Mouse (Mus musculus): ENCODE measurements around the gene Epha1.

Epha1 gene

DNA sequence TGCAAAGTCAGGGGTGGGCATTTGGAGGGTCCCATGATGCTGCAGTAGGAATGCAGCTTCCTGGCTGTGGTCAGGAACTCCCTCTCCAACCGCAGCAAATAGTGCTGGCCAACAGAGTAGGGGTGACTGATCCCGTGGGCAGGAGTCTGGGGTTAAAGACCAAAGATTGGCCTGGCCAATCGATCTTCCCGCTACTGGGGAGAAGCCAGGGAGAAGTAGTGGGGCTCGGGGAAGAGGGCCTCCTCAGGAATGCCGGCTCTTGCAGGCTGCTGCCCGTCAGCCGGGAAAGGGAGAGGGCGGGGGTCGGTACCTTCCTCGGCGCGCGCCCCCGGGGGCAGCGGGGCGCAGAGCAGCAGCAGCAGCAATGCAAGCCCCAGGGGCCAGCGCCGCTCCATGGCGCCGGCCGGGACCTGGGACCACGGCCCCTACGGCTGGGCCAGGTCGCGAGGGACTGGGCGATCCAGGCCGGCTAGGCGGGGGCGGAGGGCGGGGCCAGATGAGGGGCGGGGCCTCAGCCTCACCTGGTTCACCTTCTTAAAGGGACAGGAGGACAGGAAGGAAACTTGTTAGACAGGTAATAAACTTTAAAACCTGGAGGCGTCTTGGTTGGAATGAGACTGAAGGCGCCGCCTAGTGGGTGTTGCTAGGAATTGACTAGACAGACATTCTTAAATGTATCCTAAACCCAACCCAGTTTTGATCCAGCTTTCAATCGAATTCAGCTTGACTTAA lies at the start of gene Epha1:
Gene Epha1, minus strand, starts transcription at position 453 of the 732 bp plus-strand sequence.
- DNase-seq (ENCODE audit: inconsistent age in 2 of 2, low spot score in 1 of 2) = peak; percentile 57 to 82

DNA sequence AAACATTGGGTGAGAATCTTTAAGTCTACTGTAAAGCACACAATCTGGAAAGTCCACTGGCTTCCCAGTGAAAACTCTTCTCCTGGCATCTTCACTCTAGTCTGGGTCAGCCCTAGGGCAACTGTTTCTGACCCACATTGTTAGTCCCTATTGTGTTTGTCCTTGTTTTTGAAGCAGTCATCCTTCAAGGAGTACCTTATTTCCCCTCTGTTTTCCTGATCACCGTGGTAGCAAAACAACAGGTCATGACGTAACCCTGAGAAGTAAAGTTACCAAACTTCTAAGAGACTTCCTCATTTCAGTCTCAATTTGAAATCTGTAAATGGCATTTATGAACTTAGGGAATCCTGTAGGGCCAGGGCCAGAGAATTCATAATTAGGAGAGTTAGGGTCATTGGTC lies 48.4 kb upstream of the Epha1 start:
- peak in 1 of 2 experiments; percentile 48 for DNase-seq (ENCODE audit: inconsistent age in 2 of 2, low spot score in 1 of 2)

DNA sequence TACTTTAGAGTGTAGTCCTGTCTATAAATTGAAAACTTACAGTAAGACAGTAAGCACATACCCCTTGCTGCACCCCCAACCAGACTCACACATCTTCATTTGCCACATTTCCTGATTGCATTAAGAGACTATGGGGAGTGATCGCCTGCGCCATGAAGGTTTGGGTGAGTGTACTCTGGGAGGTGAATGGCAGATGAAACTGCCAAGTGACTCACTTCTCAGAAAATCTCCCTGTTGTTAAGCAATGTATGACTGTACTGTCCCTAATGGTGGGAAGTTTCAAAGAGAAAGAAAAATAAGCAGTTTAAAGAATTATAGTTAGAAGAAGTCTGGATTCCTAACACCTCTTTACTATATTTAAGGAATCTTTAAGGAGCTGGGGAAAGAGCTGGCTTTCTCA lies 46.4 kb upstream of the Epha1 start:
- DNase-seq (ENCODE audit: inconsistent age in 2 of 2, low spot score in 1 of 2) = peak; percentile 32 to 80

DNA sequence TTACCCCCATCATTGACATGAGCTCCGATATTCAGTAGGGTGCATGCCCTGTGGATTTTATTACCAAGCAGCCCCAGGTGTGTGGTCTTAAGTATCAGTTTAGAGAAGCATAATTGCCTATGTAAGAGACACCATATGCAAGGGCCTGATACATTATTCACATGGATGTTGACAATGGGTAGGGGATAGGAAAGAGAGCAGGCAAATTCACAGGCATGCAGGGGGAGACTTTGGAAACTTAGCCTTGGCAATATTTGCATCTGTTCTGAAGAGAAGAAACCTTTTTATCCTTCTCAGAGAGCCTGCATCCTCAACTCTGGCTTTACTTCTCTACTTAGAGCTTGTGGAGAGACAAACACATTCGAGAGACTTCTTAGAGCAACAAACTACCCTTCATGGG lies 32.1 kb upstream of the Epha1 start, which contains the start of gene Tas2r135:
Gene Tas2r135, plus strand, starts transcription at position 301 of the 400 bp plus-strand sequence.
- DNase-seq (ENCODE audit: inconsistent age in 2 of 2, low spot score in 1 of 2) = no peak

DNA sequence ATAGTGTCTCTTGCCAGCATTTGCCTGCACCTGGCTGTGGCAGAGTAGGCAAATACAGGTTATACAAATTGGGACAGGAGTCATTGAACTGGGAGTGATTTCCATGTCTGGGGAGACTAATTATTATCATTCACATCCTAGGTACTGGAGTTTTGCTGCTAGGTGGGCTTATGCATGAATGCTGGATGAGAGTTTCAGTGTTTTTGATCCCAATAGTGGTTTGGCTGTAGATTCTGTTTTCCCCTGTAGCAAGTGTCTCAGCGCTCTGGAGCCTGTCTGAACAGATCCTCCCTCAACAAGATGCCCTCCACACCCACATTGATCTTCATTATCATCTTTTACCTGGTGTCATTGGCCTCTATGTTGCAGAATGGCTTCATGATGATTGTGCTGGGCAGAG lies 26.9 kb upstream of the Epha1 start, which contains the start of gene Tas2r143:
Gene Tas2r143, plus strand, starts transcription at position 301 of the 400 bp plus-strand sequence.
- no peak for DNase-seq (ENCODE audit: inconsistent age in 2 of 2, low spot score in 1 of 2)

DNA sequence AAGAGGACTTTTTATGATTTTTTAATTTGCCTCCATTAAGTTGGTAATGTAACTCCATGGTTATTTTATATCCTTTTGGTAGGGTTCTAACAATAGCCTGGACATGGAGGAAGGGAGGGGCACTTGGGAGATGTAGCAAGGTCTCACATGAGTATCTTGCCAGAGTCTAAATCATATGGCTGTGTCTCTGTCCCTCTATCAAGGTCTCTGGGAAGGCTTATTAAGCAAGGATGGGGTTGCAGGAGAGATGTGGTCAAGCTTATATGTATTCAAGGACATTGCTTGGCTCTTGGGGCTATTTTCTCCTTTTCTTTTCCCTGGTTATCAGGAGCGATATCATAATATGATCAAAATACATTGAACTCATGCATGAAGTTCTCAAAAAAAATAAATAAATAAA lies 25.9 kb upstream of the Epha1 start:
- DNase-seq (ENCODE audit: inconsistent age in 2 of 2, low spot score in 1 of 2) = peak in 1 of 2 experiments; percentile 69

DNA sequence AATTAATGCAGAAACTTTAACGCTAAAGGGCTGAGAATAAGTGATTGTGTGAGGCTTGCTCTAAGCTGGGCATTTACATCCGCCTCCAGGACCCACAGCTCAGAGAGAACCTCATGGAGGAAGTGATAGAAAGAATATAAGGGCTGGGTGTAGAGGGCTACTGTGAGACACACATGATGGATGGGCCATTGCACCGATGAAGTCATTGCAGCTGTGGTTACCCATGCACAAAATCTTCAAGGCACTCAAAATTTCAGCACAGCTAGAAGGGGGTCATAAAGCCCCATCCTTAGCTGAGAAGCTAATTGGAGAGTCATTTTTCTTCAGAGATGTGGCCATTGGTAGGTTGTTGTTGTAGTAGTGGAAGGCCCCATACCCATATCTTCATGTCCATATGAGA lies 25.2 kb upstream of the Epha1 start:
- peak; percentile 38 to 78 for DNase-seq (ENCODE audit: inconsistent age in 2 of 2, low spot score in 1 of 2)

DNA sequence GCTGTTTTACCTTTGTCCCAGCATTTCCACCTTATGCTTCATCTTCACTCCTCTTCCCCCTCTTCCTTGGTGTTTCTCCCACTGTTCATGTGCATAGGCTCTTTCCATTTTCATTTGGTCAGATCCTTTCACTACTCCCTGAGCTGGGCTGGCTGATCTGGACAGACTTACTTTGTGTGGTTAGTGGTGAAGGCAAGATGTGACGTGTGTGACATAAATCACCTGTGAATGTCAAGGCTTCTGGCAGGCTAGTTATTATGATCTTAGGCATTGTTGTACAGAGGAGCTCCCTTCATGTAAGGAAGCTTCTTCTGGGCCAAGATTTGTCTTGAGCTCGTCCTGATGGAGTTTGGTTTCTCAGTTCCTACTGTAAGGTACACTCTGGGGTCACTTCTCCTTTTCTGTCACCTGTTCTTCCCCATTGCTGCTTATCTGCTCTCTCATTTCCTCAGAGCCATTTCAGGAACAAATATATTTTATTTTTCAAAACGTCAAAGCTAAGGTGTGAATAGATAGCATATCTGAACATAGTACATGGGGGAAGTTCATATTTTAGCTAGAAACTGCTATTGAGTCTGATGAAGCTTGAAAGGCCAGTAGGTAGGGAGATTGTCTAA lies 24.1 kb upstream of the Epha1 start:
- peak; percentile 79 to 91 for DNase-seq (ENCODE audit: inconsistent age in 2 of 2, low spot score in 1 of 2)

DNA sequence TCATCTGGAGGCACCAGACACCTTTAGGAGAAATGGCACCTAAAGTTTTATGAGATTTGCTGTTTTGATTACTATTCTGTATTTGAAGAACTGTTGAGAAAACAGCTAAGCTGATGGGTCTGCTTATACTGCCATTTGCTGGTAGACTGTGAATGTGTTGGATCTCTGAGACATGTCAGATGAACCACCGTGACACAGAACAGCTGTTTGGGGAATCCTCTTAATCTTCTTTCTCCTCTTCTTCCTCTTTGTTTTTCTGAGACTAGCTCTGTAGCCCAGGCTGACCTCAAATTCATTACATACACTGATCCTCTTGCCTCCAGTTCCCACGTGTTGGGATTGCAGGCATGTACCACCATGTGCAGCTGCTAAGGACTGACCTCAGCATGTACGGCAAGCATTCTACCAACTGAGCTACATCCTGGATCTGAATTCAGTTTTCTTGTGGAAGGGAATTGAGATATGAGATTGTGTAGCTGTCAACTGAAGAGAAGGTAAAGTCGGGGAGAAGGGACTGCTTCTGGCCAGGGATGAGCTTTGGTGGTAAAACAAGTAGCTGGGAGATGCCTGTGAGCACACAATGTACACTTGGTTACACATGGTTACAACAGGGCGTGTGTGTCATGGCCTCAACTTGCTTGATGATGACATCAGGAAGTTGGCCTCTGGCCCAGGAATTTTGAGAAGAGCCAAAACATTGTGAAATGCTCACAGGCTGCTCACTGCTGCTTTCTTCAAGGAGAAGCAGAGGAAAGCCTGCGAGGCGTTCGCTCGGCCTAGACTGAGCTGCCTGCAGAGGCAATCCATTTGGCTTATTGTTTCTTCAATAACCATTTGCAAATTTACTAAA lies 23.1 kb upstream of the Epha1 start:
- peak; percentile 95 to 98 for DNase-seq (ENCODE audit: inconsistent age in 2 of 2, low spot score in 1 of 2)

DNA sequence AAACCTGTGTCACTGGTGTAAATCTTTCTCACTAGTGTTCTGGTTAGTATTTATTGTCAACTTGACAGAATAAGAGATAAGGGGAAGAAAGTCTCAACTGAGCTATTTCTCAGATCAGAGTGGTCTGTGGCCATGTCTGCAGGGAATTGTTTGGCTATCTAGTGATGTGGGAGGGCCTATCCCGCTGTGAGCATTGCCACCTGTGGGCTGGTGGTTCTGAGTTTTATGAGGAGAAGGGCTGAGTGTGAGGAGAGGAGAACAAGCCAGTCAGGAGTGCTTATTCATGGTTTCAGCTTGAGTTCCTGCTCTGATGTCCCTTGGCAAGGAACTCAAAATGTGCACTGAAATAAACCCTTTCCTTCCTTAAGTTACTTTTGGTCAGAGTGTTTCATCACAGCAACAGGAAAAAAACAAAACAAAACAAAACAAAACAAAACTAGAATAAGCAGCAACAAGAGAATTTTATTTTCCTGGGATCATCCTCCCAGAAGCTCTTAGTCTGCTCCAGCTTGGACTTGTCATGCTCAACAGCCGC lies 18.8 kb upstream of the Epha1 start:
- DNase-seq (ENCODE audit: inconsistent age in 2 of 2, low spot score in 1 of 2) = no peak

DNA sequence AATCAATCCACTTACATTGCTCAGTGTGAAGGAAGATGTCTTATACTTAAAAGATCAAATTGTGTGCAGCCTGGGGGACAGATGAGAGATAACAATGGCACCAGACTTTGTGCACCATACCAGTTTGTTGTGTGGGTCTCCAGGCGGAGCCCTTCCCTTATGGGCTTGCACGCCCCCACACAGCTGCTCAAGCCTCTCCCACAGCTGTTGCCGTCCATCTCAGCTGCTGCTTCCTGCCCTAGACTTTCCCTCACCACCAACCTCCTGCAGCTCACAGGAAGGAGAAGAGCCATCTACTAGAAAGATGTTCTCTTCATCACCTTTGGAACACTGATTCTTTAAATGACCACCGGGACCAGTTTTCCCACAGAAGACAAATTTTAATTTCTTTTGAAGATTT lies 12.6 kb upstream of the Epha1 start:
- DNase-seq (ENCODE audit: inconsistent age in 2 of 2, low spot score in 1 of 2) = peak in 1 of 2 experiments; percentile 22

DNA sequence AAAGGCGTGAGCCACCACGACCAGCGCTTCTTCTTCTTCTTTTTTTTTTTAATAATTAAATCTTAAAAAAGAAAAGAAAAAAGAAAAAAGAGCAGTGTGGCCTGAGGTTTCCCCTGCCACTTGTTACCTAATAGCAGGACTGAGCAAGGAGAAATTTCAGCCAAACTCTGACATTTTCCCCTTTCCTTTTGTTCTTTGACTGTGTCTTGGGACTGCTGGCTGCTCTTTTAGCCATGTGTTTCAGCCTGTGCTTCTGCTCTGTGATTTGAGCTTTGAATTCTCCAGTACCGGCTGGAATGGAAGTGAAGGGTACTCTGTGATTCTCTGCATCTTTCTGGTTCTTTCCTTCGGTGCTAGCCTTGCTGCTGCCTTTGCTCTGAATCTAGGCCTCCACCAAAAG lies 10.3 kb upstream of the Epha1 start:
- no peak for DNase-seq (ENCODE audit: inconsistent age in 2 of 2, low spot score in 1 of 2)

DNA sequence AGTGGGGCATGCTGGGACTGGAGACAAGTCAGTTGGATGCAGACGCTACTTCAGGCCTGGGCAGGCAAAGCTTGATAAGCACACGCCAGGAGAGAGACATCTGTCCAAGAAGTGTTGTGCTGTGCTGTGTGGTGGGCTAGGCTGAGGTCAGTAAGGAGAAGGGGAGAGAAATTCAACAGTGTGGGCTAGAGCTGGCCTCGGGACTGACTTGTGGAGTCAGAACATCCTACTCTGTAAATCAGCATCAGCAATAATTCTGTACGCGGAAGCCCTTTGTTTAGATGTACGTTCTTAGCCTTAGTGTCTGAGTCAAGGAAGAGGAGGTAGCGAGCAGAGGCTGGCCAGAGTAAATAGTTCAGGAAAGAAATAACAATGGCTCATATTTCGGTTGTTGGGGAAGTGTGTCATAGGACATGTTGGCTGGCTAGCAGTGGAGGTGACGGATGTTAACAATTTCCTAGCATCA lies 8.9 kb upstream of the Epha1 start:
- DNase-seq (ENCODE audit: inconsistent age in 2 of 2, low spot score in 1 of 2) = no peak

DNA sequence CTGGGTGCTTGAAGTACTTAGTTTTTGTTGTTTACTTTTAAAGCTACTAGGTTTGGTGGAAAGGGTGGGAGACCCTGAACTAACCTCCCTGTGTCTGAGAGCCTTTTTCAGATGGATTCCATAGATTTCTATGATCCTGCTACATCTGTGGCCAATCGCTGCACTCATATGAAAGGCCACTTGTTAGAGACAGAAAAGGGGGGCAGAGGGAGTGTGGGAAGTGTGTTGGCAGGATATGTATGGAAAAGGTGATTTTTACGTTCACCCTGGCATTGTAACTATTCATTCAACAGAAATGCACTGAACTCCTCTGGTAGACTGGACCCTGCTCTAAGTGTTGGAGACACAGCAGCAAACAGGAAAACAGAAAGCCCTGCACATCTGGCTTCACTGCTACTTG lies 8.2 kb upstream of the Epha1 start:
- no peak for DNase-seq (ENCODE audit: inconsistent age in 2 of 2, low spot score in 1 of 2)

DNA sequence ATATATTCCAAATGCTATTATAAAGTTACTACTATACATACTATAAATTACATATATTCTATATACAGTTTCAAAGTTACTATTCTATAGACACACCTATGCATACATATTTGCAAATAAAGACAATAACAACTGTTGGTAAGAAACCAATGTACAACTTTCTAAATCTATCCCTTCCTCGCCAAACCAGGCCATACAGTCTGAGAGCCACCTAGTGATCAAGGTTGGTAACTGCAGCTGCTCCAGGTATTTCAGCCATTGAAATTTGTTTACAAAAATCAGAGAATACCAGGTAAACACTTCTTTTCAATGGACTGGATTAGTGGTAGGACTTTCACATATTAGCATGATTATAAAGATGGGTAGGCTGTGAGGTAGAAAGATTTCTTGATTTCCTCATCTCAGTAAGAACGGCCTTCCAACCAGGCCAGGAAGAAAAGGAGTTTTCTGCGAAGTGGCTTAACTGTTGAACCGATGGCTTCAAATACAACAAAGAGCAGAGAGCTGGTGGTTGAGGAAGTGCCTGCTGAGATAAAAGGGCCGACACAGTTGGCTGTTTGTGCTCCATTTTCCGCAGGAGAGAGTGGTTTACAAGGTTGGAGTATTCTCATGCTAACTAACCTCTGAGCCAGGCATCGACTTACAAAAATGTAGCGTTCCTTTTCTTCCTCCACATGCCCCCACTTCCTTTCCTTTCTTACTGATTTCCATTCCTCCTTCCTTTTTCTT lies 7.5 kb upstream of the Epha1 start:
- DNase-seq (ENCODE audit: inconsistent age in 2 of 2, low spot score in 1 of 2) = peak in 1 of 2 experiments; percentile 75

DNA sequence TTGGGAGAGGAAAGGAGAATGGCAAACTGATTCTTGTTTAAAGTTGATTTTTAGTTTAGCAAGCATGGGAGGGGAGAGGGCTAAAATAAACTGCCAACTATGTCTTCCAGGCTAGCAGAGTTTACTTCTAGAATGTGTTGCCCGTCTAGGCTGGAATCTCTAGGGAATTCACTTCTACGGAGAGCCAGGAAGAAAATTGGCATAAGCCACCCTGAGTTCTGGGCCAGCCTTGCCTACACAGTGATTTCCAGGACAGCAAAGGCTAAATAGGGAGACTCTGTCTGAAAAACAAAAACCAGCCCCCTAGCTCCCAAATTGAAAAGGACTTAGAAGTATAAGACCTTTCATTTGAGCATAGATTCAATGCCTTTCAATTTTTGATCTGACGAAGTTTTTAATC lies 6.5 kb upstream of the Epha1 start:
- no peak for DNase-seq (ENCODE audit: inconsistent age in 2 of 2, low spot score in 1 of 2)

DNA sequence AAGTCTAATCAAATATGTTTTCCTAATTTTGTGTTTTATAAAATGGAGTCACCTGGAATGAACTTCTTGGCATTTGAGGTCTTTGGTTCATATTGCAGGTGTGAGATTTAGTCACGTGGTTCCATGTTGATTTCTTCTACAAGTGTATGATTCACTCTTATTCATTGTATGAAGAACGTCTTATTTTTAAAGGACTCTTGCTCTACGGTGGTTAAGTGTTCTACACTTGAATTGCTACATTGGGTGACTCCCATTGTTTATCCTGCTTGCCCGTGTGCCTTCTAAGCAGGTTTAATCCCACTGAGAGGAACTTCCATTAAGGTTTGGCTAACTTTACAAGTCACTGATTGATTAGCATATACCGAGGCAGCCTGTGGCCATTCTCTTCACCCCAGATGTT lies 4.2 kb upstream of the Epha1 start:
- DNase-seq (ENCODE audit: inconsistent age in 2 of 2, low spot score in 1 of 2) = no peak

DNA sequence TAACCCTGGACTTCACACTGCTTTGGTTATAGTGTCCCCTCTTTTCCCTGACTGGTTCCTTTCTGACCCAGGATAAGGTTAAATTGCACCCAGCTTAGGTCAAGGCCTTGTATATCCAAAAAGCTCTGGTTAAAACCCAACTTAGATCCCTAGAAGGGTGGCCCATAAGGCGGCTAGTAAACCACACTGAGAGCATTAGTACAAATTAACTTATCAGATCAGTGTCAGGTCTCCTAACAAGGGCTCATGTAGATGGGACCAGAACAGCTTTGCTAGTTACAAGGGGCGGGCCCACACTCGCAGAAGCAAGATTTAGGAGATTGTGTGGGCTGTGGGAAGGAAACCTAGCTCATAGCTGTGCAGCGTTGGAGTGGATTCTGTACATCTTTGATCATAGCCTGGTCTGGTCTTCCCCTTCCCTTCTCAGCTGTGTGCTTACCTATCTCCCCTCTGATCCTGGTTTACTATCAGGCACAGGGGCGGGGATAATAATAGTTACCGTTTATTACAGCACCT lies 3.5 kb upstream of the Epha1 start:
- DNase-seq (ENCODE audit: inconsistent age in 2 of 2, low spot score in 1 of 2) = no peak

DNA sequence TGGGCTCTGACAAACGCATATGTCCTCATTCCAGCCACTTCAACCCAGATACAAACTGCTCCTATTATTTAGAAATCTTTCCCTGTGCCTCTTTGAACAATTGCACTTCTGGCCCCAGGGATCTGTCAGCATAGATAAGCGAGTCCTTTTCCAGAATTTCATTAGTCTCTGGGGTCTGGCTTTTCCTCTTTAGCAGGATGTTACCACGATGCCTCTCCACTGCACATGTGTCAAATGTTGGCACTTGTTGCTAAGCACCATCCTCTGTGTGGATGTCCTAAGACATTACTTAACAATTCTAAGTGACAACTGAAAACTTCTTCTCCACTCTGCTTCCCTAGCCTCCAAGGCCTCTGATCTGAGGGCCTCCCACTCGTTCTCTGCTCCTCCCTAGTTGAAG lies 2.9 kb upstream of the Epha1 start:
- no peak for DNase-seq (ENCODE audit: inconsistent age in 2 of 2, low spot score in 1 of 2)

DNA sequence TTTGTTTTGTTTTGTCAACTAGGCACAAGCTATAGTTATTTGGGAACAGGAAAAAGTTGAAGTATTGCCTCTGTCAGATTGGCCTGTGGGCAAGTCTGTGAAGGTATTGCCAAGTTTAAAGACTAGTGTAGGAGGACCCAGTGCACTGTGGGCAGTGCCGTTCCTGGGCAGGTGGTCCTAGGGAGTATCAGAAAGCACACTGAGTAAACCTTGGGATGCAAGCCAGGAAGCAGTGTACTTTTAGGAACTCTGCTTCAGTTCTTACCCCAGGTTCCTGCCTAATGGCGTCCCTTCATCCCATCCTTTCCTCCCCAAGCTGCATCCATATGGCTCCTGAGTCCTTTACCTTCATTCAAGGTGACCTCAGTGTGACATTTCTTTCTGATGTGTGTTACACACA lies 2.1 kb upstream of the Epha1 start:
- no peak for DNase-seq (ENCODE audit: inconsistent age in 2 of 2, low spot score in 1 of 2)

All from adrenal gland, adult (tissue).